Mouse (Mus musculus) heart, adult 11 months (tissue): ENCODE data around the gene Slc12a7.
A peak's percentile ranks its signal among the peaks of the same experiment; 100 is the strongest.
"Not testable (repeated sequence)": the region's sequence is repeated elsewhere in the genome, so short reads cannot be mapped to it uniquely, and the experiment has no call there.

ENCODE experiments used
- DNase-seq: peaks from one replicate; pipeline ENCODE4 v3.0.0; 2022

Slc12a7 gene

DNA sequence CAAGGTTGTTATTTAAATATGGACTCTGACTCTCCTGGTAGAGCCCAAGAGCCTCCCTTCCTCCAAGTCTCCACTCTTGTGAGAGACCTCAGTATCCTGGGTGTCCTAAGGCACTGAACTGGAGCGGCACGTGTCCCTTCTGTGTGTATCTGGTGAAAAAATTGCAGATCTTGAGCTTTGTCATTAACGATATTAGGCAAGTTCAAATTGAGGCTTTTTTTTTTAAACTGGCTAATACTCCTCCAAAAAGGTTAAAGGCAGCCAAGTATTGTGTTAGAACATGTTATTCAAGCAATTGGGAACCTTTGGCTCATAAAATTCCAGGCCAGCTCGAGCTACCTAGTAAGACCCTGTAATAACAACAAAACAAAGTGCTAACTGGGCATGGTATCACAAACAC, 12.7 kb upstream of the Slc12a7 start:
- DNase-seq: no peak

DNA sequence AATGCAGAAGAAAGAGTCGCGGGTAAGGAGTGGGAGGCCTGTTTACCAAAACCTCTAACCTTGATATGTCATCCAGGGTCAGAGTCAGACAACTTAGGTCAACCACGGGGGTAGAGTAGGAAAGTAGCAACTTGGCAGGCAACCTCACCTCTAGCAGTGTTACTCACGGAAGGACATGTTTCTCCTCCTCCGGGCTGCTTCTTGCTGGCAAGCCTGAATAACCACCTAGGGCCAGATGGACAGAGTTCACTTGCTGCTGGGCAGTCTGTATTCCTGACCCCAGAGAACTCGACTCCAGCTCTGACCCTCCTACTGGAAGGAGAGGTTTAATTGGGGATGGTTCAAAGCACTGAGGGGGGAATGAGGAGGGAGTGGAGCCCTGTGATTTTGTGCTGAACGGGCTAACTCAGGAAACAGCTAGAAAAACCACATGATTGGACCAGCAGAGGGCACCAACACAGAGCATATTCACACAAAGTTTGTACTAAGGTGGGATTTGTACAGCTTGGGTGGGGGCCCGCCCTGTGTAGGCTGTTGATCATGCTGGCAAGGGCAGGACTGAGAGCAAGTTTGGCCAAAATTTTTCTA, 9.7 kb upstream of the Slc12a7 start:
- DNase-seq: peak; percentile 91

DNA sequence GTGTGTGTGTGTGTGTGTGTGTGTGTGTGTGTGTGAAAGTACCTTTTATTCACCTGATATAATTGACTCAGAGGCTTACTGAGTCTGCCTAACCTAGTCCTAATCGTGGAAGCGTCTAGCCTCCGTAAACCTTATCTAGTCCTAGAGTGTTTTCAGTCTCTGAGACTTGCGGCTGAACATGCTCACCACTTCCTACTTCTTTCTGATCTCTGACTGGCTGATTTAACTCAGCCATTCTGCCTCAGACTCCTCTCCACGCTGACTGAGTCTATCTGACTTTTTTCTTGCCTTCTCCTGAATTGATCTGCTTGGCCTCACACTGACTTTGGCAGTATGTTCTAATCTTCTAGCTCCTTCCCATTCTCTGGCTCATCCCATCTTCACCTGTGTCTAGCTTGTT, 7.6 kb upstream of the Slc12a7 start:
- no peak for DNase-seq

DNA sequence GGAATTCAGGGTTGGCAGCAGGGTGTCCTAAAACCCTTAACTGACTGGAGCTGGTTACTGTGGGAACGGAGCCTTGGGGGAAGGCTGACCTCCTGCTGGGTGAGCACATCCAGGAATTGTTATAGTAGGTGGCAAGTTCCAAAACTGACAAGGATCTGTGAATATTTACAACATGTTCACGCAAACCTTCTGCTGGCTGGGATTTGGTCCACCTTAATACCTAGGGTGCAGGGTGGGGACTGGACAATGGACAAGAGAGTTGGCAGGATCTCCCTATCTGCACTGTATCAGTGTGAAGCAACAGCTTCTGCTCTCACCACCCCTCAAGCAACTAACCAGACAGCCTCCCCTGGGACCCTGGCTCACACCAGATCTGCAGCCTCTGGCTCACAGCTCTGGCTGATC, 5.3 kb upstream of the Slc12a7 start:
- DNase-seq: peak; percentile 98

DNA sequence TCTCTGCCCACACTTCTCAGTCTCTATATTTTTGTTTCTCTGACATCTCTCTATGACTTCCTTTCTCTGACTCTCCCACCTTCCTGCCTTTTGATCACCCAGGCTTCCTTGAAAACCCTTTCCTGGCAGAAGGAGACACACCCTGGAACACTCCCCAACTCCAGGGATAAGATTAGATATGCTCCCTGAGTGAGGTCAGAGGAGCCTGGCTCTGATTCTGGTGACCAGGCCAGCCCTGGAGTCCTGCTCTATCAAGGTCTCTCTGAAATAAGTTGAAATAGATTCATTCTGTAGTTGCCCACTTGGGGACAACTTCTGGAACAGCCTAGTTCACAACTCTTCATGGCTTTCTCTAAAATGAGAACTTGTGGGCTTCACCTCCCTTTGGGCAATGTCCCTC, 4.3 kb upstream of the Slc12a7 start:
- DNase-seq: no peak

DNA sequence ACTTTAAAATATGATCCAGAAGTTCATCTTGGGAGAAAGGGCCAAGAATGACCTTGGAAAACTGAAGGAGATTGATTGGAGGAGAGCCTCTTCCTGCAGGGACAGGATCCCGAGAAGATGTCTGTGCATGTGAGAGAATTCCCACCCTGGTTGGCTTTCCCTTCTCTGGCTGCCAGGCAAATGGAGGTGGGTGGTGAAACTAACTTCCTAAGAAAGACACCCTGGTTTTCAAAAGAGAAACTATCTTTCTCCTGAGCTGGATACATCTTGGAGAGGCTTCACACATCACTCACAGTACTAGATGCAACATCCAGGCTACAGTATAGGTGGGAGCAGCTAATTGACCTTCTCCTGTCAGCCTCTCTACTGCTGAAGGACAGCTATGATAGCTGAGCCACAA, 2.0 kb upstream of the Slc12a7 start:
- no peak for DNase-seq

DNA sequence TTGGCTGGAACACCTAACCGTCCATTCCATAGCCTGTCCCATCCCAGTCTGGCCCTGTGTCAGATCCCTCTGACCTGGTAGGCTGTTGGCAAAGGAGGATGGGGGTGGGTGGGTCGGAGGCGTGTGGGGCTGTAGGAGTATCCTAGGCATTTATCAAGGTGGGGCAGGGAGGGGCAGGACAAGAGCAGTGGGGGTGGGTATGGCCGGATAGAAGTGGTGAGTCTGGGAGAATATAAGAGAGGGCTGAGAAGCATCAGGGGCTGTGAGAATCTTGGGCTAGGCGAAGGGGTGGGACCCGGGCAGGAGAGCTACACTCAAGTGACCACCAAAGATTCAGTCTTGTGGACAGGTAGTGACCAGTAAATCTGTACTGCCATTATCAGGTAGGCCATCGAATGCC, 659 bp upstream of the Slc12a7 start:
- no peak for DNase-seq

DNA sequence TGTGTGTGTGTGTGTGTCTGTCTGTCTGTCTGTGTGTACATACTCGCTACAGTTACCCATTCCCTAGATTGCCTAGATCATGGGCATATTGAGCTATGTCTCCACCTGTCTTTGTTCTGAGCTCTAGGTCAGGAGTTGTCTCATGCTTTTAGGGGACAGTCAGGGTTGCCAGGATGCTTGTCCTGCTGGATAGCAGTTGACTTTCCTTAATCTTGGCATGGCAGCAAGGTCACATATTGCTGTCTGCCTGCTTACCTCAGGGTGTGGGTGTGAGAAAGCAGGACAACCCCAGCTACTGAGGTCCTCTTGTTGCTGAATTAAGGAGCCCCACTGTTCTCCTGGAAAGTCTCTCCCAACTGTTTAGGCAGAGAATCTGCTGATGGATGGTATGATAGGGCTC, 1.5 kb downstream of the Slc12a7 start:
- DNase-seq: peak; percentile 93

DNA sequence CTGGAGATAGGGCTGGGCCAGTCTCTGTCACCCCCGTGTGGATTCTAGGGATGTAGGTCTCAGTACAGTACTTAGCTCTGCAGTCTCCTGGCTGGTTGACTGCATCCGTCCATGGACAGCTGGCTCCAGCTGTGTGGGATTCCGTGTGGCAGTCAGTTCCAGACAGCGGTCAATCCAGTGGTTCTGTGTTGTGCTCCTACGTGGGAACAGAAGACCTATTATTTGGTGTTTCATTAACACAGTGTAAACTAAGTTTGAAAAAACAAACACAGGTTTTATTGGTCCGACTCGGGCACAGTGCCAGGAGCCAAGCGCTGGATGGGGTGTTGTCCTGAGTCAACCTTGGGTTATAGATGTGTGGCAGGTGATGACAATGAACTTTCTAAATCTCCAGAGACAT, 2.4 kb downstream of the Slc12a7 start:
- peak; percentile 92 for DNase-seq

DNA sequence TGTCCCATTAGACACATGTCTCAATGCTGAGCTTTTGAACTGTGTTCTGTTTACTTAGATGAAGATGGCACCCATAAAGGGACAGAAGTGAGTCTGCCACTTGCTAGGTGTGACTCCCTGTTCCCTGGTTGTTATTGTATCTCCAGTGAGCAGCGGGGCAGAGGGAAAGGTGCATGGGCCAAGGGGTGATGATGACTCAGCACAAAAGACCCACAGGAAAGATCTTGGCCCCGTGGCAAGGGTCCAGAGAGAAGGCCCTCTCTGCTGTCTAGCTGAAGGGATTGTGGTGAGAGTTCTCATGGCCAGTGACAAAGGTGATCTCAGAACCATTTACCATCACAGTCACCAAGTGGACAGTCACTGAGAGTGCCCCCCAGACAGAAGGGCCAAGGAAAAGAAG, 3.0 kb downstream of the Slc12a7 start:
- DNase-seq: peak; percentile 84

DNA sequence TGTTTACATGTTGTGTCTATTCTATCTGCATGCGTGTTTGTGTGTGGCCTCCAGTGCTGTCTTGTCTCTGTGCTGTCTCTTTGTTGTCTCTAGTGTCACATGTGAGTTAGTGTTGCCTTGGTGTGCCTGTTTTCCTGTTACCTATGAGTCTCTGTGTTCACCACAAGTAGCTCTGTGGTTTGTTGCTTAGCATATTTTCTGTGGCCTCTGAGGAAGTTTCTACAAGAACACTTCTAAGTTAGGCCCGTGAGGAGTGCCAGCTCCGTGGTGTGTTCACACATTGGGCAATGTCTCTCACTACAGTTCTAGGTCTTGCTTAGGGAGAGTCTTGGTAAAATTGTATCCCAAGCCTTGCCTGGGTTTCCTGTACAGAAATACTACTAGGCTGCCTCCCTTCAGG, 4.0 kb downstream of the Slc12a7 start:
- peak; percentile 82 for DNase-seq

DNA sequence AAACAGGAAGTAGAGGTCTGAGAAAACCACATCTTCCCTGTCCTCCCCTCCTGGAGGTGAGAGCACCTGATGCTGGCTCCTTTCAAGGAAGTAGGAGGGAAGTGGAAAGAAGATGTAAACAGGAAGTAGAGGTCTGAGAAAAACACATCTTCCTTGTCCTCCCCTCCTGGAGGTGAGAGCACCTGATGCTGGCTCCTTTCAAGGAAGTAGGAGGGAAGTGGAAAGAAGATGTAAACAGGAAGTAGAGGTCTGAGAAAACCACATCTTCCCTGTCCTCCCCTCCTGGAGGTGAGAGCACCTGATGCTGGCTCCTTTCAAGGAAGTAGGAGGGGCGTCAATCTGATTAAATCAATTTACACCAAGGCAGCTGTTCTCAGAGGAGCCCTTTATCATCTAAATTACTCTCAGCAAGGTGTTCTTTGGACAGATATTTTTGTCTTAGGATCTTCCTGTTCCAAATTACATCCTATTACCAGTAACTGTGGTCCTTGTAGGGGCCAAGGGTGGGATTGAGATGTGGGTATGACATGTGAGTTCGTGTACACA, 7.6 kb downstream of the Slc12a7 start:
- not testable (repeated sequence) for DNase-seq

DNA sequence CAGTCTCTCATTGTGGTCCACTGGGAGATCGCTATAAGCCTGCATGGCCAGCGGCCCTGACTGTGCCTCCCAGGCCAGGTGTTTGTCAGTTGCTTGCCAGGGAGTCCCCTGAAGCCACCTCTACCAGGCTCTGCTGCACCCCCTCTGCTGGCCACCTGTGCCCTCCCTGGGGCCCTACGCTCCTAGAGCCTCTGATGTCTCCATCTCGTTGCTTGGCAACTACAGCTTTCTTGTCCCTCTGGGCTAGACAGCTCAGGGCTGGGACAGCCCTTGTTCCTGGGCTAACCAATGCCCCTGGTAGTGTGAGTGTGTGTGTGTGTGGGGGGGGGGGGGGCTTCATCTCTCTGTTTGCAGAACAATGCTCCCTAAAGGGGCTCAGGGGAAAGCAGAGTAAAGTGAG, 10.1 kb downstream of the Slc12a7 start:
- DNase-seq: no peak

DNA sequence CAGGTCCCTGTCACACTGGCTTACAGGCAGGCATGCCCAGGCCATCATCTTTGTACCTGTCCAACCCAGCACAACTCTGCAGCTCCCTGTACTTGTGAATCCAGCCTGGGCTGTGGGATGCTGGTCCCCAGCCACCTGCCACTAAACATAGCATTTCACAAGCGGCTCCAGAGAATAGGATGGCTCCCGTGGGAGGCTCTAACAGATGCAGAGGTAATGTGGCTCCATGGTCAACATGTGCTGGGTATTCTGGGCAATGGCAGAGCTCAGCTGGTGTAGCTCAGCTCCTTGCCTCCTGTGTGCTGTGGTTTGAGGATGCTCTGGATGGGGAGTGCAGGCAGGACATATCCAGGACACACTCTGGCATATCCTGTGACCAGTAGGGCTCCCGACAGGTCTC, 10.8 kb downstream of the Slc12a7 start:
- no peak for DNase-seq

DNA sequence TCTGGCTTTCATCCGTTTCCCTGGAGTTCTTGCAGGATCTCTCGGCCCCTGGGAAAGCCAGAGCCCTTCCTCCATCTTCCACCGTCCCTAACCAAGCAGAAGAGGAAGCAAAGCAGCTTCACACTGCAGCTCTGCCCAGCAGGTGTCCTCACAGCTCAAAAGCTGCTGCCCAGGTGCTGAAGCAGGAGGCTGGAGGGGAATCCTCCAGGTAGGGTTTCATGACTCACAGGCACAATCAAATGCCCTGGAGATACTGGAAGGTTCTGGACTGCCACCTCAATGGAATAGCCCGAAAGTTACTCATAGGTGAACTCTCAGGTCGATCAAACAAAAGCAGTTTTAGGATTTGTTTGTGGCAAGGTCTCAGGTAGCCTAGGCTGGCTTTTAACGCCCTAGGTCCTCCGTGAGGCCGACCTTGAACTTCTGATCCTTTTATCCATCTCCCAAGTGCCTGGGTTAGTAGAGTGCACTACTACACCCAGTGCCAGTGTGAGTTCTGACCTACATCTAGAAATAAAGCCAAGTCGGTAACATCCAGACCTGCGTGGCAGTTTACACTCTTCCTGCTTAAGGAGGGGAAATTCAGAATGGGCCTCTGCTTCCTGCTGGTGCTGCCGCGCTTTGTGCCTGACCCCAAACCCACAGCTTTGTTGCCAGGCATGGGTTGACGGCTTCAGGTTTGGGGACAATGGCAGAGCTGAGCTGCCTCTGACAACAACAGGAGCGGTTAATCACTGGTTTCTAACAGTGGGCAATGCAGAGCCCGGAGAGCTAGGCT, 16.0 kb downstream of the Slc12a7 start:
- DNase-seq: no peak

DNA sequence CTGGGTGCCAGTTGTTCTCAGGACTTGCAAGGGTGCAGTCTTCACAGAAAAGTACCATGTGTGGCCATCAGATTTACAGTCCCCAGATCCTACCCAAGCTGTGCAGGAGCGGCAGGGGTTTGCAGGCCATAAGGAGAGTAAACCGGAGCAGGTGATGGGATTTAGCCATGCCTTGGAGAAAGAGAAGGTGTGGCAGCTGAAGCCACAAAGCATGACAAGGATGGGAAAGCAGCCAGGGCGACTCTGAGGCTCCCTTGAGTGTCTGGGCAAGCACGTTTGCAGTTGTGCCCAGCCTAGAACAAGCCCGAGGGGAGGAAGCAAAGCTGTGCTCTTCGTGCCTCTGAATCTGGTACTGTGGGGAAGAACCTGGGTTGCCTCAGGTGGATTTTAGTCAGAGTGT, 17.5 kb downstream of the Slc12a7 start:
- DNase-seq: no peak

DNA sequence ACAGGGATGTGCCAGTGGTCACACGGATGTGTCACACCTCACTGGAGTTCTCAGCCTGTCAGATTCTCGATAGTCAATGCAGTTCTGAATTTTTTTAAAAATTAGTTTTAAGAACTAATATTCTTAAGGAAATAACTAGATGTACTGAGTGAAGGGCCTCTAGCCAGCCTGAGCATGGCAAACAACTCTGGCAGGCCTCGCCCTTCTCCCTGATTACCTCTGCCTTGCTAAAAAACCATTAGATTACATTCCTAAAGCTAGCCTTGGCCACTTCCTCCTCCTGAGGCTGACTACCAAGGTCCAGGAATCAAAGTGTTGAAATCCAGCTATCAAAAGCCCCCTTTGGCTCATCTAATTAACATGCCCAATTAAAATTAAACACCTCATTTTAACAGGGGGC, 18.4 kb downstream of the Slc12a7 start:
- DNase-seq: no peak

DNA sequence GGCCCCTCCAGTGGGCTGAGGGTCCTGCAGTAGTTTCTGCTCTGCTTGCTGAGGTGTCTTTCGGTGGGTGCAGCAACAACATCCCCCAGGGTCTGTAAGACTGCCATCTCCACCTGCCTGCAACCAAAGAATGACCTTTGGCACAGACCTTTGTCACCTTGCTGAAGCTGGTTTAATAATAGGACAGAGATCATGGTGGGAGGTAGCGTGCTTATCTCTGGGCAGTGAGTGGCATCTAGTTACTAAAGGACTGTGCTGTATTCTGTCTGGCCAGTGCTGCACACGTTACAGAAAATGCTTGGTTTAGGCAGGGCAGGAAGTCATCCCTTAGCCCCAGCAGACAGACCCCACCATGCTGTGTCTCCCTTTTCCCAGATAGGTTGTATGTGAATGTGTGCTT, 22.9 kb downstream of the Slc12a7 start:
- DNase-seq: peak; percentile 92

DNA sequence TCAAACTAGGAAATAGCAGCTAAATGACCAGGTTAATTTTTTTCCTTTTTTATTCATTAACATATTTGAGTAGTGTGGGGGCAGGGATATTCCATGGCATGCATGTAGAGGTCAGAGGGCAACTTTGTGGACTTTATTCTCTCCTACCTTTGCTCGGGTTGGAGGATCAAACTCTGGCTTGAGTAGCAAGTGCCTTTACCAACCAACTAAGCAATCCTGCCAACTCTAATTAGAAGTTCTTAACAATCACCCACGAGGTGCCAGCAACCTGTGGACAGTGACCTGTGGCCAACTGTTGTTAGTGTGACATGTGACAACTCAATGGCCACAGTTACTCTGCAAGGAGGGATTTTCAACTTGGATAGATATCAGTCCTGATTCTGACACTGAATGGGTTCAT, 24.0 kb downstream of the Slc12a7 start:
- DNase-seq: no peak

DNA sequence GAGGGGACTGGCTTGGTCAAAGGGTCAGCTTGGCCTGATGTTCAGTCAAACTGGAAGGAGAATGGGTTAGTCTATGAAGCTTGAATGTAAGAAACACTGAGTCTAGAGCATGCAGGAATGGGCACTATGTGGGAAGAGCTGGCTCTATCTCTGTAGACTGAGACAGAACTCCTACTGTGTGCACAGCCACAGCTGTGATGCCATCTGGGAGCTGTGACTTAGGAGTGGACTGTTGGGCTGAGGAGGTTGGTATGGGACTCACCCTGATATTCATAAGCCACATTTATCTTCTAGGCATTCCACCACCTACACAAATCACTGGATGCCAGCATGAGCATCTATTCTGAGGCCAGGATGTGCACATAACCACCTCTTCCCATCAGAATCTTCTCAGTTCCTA, 24.5 kb downstream of the Slc12a7 start:
- no peak for DNase-seq

DNA sequence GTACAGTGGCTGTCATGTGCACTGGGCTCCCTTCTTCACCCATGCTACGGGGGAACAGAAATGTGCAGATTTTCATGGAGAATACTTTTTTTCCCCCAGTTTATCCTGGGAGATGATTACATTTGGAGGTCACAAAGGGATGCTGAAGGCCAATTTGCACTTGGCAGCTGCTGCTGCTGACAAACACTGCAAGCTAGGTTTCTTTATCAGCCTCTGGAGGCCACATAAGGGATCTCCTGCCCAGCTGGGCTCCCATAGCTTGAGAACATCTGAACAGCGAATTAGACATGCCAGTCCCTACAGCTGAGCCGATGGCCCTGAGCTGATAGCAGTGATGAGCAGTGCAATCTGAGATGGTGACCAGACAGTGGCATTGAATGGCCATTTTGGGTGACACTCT, 26.7 kb downstream of the Slc12a7 start:
- no peak for DNase-seq

DNA sequence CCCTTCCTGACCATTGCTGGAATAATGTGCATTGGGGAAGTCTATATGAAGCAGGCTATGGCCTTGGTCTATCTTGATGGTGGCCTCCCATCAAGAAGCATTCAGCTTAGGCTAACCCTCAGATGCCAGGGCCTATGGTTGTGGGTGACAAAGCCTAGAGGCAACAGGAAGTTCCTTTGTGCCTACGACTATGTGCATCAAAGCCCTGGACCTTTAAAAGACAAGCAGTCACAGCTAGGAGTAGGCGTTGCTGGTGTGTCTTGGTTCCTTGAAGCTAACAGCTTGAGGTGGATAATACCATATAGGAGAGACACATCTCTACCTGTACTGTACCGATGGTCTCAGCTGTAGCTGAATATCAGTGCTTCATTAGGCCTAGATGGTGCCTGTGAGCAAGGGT, 27.2 kb downstream of the Slc12a7 start:
- no peak for DNase-seq

DNA sequence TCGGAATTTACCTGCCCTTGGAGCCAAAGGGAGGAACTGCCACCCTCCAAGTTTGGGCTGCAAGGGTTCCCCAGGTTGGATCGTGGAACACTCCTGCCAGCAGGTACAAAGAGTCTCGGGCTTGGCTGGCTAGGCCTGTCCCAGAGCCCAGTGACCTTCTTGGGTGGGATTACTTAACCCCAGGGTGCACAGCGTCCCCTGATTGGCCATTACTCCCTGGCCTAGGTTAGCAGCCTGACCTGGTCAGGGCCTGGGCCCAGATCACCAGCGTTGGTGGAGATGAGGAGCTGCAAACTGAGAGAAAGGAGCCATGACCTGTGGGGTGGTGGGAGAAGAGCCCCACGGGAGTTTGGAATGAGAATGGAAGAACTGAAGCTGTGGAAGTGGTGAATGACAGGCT, 30.0 kb downstream of the Slc12a7 start:
- DNase-seq: no peak

DNA sequence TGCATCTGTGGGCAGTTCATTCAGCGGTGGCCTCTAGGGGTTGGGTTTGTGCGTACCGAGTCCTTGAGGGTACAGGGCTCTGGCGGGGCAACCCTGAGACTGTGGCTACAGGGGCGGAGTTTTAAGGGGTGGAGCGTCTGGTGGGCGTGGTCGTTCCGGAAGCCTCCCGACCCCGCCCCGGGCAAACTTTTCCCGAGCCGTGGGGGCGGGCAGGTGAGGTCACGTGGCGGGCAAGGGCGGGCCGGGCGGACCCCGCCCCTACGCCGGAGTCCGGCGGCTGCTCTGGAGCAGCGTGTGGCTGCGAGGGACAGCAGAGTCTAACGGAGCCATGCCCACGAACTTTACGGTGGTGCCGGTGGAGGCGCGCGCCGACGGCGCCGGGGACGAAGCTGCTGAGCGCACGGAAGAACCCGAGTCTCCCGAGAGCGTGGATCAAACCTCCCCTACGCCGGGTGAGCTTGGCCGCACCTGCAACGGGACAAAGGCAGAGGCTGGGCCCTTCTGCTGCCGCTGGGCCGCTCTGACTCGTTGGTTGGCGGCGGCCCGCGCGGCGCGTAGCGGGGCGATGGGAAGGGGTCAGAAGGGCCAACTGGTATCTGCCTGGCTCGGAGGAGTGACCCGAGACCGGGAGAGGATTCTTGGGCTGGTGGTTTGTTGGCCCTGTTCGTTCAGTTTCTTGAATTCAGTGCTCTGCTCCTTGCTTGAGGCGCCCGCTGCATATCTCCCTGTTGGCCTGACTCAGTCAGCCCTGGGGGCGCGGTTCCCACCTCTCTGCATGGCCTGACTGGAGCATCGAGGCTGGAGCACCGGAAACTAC, 30.8 kb downstream of the Slc12a7 start:
- DNase-seq: peak; percentile 99
